Mouse (Mus musculus): Measurements from ENCODE around the gene Glb1l.

DNA sequence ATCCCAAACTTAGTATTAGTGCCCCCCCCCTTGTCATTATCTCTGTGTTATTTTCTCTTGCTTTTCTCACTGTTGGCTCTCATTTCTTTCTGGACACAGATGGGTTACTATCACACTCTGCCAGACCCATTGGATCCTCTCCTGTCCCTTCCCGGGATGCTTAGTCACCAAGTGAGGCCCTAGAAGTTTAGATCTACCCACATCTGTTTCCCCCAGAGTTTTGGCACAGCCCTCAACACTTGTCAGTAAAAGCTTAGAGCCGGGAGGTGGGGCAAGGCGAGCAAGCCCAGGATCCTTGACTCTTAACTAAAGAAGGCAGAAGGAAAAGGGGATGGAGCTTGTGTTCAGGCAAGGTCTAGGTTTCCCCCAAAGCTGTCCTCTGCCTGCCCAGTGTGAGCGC is 18.5 kb upstream of the Glb1l start:
- TF ChIP-seq POLR2A (IDR thresholded peaks at IDR 0.05; ENCODE audit: borderline replicate concordance, insufficient read depth, low read length) (no peak), CTCF (IDR thresholded peaks at IDR 0.05; ENCODE audit: borderline replicate concordance, insufficient read depth, low read depth, low read length) (no peak)
